Mouse (Mus musculus): ENCODE measurements around the gene Tsnax. TPM values are rescaled to one million over a fixed set of nuclear protein-coding genes. Genes with fewer than 3 reads are reported as not detected.

The Tsnax gene
- total RNA-seq, 2 experiments from 2014 or later, result 71.0 to 71.6 TPM

DNA sequence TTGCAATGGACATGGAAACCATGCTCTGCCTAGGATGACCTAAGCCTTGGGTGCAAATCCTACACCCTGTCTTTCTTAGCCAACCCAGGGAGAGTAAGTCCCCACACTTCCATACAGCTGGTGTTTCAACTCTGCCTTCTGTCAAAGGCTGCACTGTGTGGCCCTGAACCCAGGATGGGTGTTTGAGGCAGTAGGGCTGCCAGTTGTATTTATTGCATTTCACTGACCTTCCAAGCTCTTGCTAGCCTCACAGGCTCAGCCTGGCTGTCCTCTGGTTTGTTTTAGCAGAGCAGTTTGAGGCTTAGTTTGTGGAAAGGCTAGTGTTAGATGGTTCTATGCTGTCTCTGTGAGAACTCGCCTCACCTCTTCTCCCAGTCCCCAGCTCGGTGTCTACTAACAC is 61.8 kb downstream of the Tsnax start:
- no peak for DNase-seq (ENCODE audit: low spot score)
- intact Hi-C loops (cut with DNase I), result no loop called here

DNA sequence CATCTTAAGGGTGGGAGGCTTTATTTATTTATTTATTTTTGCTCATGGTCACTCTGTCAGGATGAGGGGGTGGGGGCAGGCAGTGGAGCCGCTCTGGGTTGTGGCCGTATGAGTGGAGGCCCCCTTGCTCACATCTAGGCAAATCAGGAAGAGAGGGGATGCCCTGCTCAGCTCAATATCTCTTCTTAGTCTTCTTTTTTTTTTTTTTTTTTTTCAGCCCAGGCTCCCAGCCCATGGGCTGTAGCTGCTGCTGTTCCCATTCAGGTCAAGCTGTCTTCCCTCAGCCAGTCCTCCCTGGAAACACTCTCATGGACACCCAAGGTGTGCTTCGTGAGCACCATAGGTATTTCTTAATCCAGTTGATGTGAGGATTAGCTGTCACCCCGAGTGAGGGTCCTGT is 62.6 kb downstream of the Tsnax start:
- DNase-seq (ENCODE audit: low spot score), result no peak
- intact Hi-C loops (cut with DNase I), result no loop called here

DNA sequence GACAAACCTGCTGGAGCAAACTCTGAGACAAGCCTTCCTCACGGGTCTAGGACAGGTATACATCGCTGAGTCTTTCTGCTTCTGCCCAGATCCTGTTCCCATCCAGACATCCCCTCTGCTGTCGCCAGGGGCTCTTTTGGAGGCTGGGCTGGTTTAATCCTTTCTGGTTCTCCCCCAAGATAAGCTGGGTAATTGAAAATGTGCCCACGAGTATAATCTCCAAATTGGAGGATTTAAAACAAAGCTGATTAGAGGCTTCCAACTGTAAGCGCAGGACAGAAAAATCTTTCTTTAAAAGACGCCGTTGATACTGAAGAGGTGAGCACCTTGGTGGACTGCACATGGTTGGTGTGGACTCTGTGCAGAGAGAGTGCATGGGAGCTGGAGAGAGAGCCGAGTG is 64.5 kb downstream of the Tsnax start:
- intact Hi-C loops (cut with DNase I), result no loop called here
- DNase-seq (ENCODE audit: low spot score), result no peak

DNA sequence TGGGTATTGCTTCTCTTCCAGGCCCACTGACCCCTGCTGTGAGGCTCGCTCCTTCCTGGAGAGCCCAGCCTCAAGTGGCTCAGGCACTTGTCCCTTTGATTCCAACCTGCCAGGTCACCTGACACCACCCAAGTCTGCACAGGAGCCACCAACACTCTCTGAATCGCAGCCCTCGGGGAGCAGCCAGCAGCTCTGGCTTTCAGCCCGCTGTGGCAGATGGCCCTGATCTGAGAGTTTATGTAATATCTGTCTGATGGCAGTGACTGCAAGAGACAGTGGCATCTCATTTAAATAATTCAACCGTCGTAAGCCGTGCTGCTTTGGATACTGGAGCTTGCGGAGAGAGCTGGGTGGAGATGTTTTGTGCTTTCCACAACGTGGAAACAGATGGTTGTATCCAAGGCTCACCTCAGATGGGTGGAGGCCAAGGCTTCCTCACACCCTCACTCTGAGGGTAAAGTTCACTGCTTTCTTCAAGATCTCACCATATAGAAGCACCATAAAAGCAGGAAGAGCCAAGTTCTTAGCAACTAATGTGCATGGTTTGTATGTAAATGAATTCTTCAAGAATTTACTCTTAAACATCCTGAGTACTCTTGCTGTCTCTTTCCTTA is 66.1 kb downstream of the Tsnax start:
- no peak for DNase-seq (ENCODE audit: low spot score)
- intact Hi-C loops (cut with DNase I), result no loop called here

DNA sequence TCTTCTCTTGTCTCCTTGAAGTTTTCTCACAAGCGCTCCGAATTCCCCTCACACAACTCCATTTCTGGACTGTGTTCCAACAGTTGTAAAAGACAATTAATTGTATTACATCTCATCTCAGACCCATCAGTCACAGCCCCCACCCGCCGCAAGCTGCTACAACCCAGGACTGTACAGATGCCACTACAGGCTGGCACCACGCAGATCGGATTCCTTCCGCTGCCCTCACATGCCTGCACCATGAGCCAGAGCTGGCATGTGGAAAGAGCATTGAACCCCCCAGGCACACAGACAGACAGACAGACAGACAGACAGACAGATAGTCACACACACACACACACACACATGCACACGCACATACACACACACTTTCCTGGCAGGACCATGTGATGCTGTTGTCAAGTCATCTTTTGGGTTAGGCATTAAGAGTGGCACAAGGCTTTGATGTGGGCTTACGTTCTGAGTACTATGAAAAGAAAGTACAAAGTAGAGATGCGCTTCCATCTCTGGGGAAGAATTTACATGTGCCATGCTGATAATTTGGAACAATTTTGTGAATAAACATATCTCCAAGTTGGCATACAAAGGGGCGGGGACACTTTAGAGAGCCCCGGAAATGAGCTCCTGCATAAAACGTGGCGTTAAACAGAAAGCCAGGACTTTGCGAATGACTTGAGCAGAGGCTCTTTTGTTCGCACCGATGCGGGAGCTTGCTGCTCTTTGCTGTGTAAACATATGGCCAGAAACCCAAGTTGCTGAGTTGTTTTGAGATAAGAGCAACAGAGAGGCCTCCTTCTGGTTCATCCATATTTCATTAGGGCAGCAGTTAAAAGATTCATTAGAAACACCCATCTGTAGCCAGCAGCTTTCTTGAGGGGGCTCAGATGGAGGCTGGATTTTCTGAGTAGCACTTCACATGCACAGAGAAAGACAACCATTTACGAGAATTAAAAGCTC is 67.9 kb downstream of the Tsnax start:
- intact Hi-C loops (cut with DNase I), result no loop called here
- no peak for DNase-seq (ENCODE audit: low spot score)

DNA sequence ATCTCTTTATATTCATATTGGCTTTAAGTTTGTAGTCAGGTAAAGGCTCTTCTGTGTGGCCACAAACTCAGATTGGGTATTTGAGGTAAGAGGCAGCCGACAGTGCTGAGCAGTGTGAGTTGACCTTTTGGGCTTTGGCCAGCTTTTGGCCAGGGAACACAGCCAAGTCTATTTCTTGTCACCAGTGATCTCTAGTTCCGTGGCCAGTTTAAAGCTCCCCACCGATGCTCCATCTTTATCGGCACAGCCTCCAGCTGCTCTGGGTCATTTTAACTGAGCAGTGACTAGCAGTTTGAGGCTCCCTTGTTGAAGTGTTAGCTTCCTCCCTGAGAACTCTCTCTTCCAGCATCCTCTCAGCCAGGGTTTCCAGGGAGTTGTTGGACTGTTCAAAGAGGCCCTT is 70.9 kb downstream of the Tsnax start:
- intact Hi-C loops (cut with DNase I), result loop anchor here (1.0 kb wide), 1 partner anchor 16 kb away; no protein-coding TSS in a partner anchor
- DNase-seq (ENCODE audit: low spot score), result no peak

Small RNA genes lying within 50 kb of the gene (microRNA-seq; reads per million reads assigned to microRNA genes)
- not detected for gene Gm22197

Other genes with a start within 250 kb of the Tsnax start
- under 1 TPM; 0.53 to 0.73 TPM for gene Trim67, start 219.9 kb upstream of the Tsnax start, total RNA-seq (2021)
- 100 to 1,000 TPM; 168 to 181 TPM for gene Gnpat, start 150.0 kb upstream of the Tsnax start, total RNA-seq (2021)
- gene 2810004N23Rik, start 149.9 kb upstream of the Tsnax start, total RNA-seq (2021), result 10 to 100 TPM; 39.7 to 45.5 TPM
- 10 to 100 TPM; 18.9 to 19.2 TPM for gene Exoc8, start 115.3 kb upstream of the Tsnax start, total RNA-seq (2021)
- 10 to 100 TPM in 1 of 2 experiments, 1 to 10 TPM in 1; 9.5 to 12.2 TPM for gene Sprtn, start 115.1 kb upstream of the Tsnax start, total RNA-seq (2021)
- 100 to 1,000 TPM; 272 to 278 TPM for gene Egln1, start 63.7 kb upstream of the Tsnax start, total RNA-seq (2021)
- gene Disc1, start 41.2 kb downstream of the Tsnax start, total RNA-seq (2021), result 1 to 10 TPM; 1.7 to 3.0 TPM

Data from heart, postnatal 25 days (tissue).